Mouse (Mus musculus) liver, postnatal 0 days (tissue): ENCODE measurements around the gene Akap10. TPM values are rescaled to one million over a fixed set of nuclear protein-coding genes. Genes with fewer than 3 reads are reported as not detected.
A peak's percentile ranks its signal among the peaks of the same experiment; 100 is the strongest.
"Not testable (repeated sequence)": the region's sequence is repeated elsewhere in the genome, so short reads cannot be mapped to it uniquely, and the experiment has no call there.

Experiments
- ATAC-seq: fragments of 200-750 bp; cut with Nextera tagmentation; 2 replicates; pipeline ENCODE4 v1.8.0; 2017; ENCODE audit warnings: mild to moderate bottlenecking, moderate library complexity
- DNase-seq: peaks from one replicate; pipeline ENCODE4 v3.0.0-alpha.2; 2016
- H3K27ac ChIP-seq: fragments of 300-500 bp; sonication (generic); 2 replicates; pipeline ENCODE4 v1.5.1; 2014; ENCODE audit warnings: antibody characterized with exemption, moderate library complexity, mild to moderate bottlenecking, low read depth
- H3K27me3 ChIP-seq: fragments of 300-500 bp; sonication (generic); 2 replicates; pipeline ENCODE4 v1.6.1; 2014; ENCODE audit warnings: low read length, control low read depth, mixed read lengths; ENCODE audit not compliant: insufficient read depth
- H3K36me3 ChIP-seq: fragments of 300-500 bp; sonication (generic); replicated peaks from 2 replicates; pipeline ENCODE4 v1.6.1; 2014; ENCODE audit warnings: mild to moderate bottlenecking, control low read depth, low read length, moderate library complexity, mixed read lengths; ENCODE audit not compliant: insufficient read depth
- H3K4me1 ChIP-seq: fragments of 300-500 bp; sonication (generic); 2 replicates; pipeline ENCODE4 v1.6.1; 2014; ENCODE audit warnings: antibody characterized with exemption, mild to moderate bottlenecking, control low read depth; ENCODE audit not compliant: insufficient read depth
- H3K4me2 ChIP-seq: fragments of 300-500 bp; sonication (generic); 2 replicates; pipeline ENCODE4 v1.6.1; 2014; ENCODE audit warnings: low read depth, mild to moderate bottlenecking, low read length, moderate library complexity, mixed read lengths
- H3K4me3 ChIP-seq: fragments of 300-500 bp; sonication (generic); 2 replicates; pipeline ENCODE4 v1.5.1; 2014; ENCODE audit warnings: low read depth, low read length
- H3K9ac ChIP-seq: fragments of 300-500 bp; sonication (generic); replicated peaks from 2 replicates; pipeline ENCODE4 v1.6.1; 2014; ENCODE audit warnings: mild to moderate bottlenecking, moderate library complexity
- H3K9me3 ChIP-seq: fragments of 300-500 bp; sonication (generic); 2 replicates; pipeline ENCODE4 v1.6.1; 2016; ENCODE audit warnings: mild to moderate bottlenecking, control low read depth, low read length, mixed read lengths
- CTCF ChIP-seq: sonication (generic); IDR thresholded peaks from 2 replicates; pipeline ENCODE4 v1.5.1; 2016; ENCODE audit warnings: antibody characterized with exemption, low read depth
- EP300 ChIP-seq: IDR thresholded peaks from 2 replicates; pipeline ENCODE4 v1.6.1; 2016; ENCODE audit warnings: antibody characterized with exemption, low read depth, mild to moderate bottlenecking
- WGBS: fragments of 180-500 bp; shearing (Covaris S2); extraction: QIAGEN DNeasy Blood & Tissue Kit; methylation state at CpG from one replicate; pipeline ENCODE4 v1.1.7; 2014; ENCODE audit not compliant: insufficient replicate concordance; 5-methylcytosine and 5-hydroxymethylcytosine counted together
- polyA plus RNA-seq: library from polyadenylated mRNA; unstranded; fragments of >200 nt; fragmentation: Nextera tagmentation; extraction: Ambion mirVana; gene quantifications from 2 replicates; pipeline ENCODE4 v1.2.1, GENCODE M21; 2015

Akap10 gene
- polyA plus RNA-seq, 1 experiment from 2014 or later, result 4.9 TPM

GRCm38 (mm10) chr11:61967034-61967433 is 37.0 kb upstream of the Akap10 start:
- no peaks in the 10 kb centered on the region for H3K36me3 ChIP-seq
- peak overlapping the region; percentile 32 for H3K4me2 ChIP-seq
- WGBS, result 65% methylated on average over 8 of the region's 8 CpGs
- ATAC-seq (0 out of 2 replicates have a peak, but pooled peaks have one; percentile 20), DNase-seq (no peak)
- peaks cover 18% of the 10 kb centered on the region for H3K4me1 ChIP-seq
- no peak overlapping the region for H3K4me3 ChIP-seq
- H3K27me3 ChIP-seq, result no peaks in the 10 kb centered on the region
- H3K27ac ChIP-seq, result no peak overlapping the region
- H3K9me3 ChIP-seq, result no peaks in the 10 kb centered on the region
- TF ChIP-seq EP300 (no peak), CTCF (no peak)
- H3K9ac ChIP-seq, result 0 out of 2 replicates have a peak overlapping the region, but pooled peaks have one; percentile 16

- Histone ChIP-seq H3K9ac (no peak overlapping the region), H3K4me1 (peaks cover 24% of the 10 kb centered on the region), H3K27me3 (no peaks in the 10 kb centered on the region), H3K36me3 (0 out of 2 replicates have a peak, but pooled peaks cover 6% of the 10 kb centered on the region), H3K9me3 (no peaks in the 10 kb centered on the region), H3K27ac (no peak overlapping the region), H3K4me3 (no peak overlapping the region), H3K4me2 (no peak overlapping the region)
- no peak for ATAC-seq
- 90% methylated on average over 5 of the region's 5 CpGs for WGBS
- TF ChIP-seq EP300, result no peak
- no peak for DNase-seq
Observed at GRCm38 (mm10) chr11:61964611-61965010, 34.6 kb upstream of the Akap10 start.

- Histone ChIP-seq H3K4me2 (no peak overlapping the region), H3K4me1 (peaks cover 21% of the 10 kb centered on the region), H3K9me3 (no peaks in the 10 kb centered on the region), H3K4me3 (no peak overlapping the region), H3K27me3 (peaks cover 6% of the 10 kb centered on the region; the same call in 1 of the 2 replicates), H3K36me3 (0 out of 2 replicates have a peak, but pooled peaks cover 6% of the 10 kb centered on the region), H3K27ac (no peak overlapping the region), H3K9ac (no peak overlapping the region)
- TF ChIP-seq CTCF (no peak), EP300 (no peak)
- DNase-seq (no peak), ATAC-seq (no peak)
- WGBS, result 88% methylated on average over 3 of the region's 3 CpGs
Observed at GRCm38 (mm10) chr11:61963193-61963592, 33.1 kb upstream of the Akap10 start.

- Histone ChIP-seq H3K27me3 (peaks cover 10% of the 10 kb centered on the region), H3K27ac (no peak overlapping the region), H3K4me1 (peaks cover 21% of the 10 kb centered on the region), H3K4me3 (no peak overlapping the region), H3K9me3 (no peaks in the 10 kb centered on the region), H3K4me2 (peak overlapping the region; percentile 33), H3K9ac (no peak overlapping the region), H3K36me3 (0 out of 2 replicates have a peak, but pooled peaks cover 6% of the 10 kb centered on the region)
- no peak for TF ChIP-seq CTCF
- TF ChIP-seq EP300, result no peak
- ATAC-seq, result no peak
- WGBS, result 45% methylated on average over 6 of the region's 6 CpGs
- DNase-seq, result no peak
Observed at GRCm38 (mm10) chr11:61962684-61963083, 32.6 kb upstream of the Akap10 start.

GRCm38 (mm10) chr11:61960096-61960495 is 30.0 kb upstream of the Akap10 start:
- WGBS, result 72% methylated on average over 2 of the region's 2 CpGs
- TF ChIP-seq CTCF (no peak), EP300 (peak; percentile 88)
- no peak for DNase-seq
- H3K9ac ChIP-seq, result no peak overlapping the region
- peaks cover 19% of the 10 kb centered on the region for H3K27me3 ChIP-seq
- H3K27ac ChIP-seq, result peak overlapping the region; percentile 46
- H3K4me3 ChIP-seq, result no peak overlapping the region
- 0 out of 2 replicates have a peak, but pooled peaks cover 6% of the 10 kb centered on the region for H3K36me3 ChIP-seq
- no peaks in the 10 kb centered on the region for H3K9me3 ChIP-seq
- H3K4me2 ChIP-seq, result peak overlapping the region; percentile 57; the same call in 1 of the 2 replicates
- ATAC-seq, result peak; percentile 37
- peaks cover 15% of the 10 kb centered on the region for H3K4me1 ChIP-seq

GRCm38 (mm10) chr11:61958706-61959105 is 28.7 kb upstream of the Akap10 start:
- peaks cover 19% of the 10 kb centered on the region for H3K27me3 ChIP-seq
- peak overlapping the region; percentile 76 for H3K9ac ChIP-seq
- H3K4me1 ChIP-seq, result peaks cover 15% of the 10 kb centered on the region
- H3K36me3 ChIP-seq, DNase-seq, ATAC-seq, H3K9me3 ChIP-seq: not testable (repeated sequence)
- H3K4me3 ChIP-seq, result peak overlapping the region; percentile 79
- H3K4me2 ChIP-seq, result peak overlapping the region; percentile 57
- H3K27ac ChIP-seq, result peak overlapping the region; percentile 99
- 51% methylated on average over 6 of the region's 6 CpGs for WGBS

- DNase-seq (peak; percentile 72), ATAC-seq (peak; percentile 83)
- Histone ChIP-seq H3K27ac (peak overlapping the region; percentile 99), H3K27me3 (peaks cover 19% of the 10 kb centered on the region), H3K4me1 (peaks cover 11% of the 10 kb centered on the region), H3K4me2 (peak overlapping the region; percentile 78), H3K4me3 (peak overlapping the region; percentile 79), H3K36me3 (0 out of 2 replicates have a peak, but pooled peaks cover 6% of the 10 kb centered on the region), H3K9me3 (no peaks in the 10 kb centered on the region), H3K9ac (peak overlapping the region; percentile 86)
- TF ChIP-seq EP300 (peak; percentile 99), CTCF (peak; percentile 66)
- 3% methylated on average over 25 of the region's 25 CpGs for WGBS
Observed at GRCm38 (mm10) chr11:61957296-61957813, 27.3 kb upstream of the Akap10 start.
